Mouse (Mus musculus): ENCODE results near the gene Setd3. TPM values are rescaled to one million over a fixed set of nuclear protein-coding genes. Genes with fewer than 3 reads are reported as not detected.
"Not testable (repeated sequence)": the region's sequence is repeated elsewhere in the genome, so short reads cannot be mapped to it uniquely, and the experiment has no call there.

The Setd3 gene
- polyA plus RNA-seq, 1 experiment from 2014 or later, result 72.6 TPM

DNA sequence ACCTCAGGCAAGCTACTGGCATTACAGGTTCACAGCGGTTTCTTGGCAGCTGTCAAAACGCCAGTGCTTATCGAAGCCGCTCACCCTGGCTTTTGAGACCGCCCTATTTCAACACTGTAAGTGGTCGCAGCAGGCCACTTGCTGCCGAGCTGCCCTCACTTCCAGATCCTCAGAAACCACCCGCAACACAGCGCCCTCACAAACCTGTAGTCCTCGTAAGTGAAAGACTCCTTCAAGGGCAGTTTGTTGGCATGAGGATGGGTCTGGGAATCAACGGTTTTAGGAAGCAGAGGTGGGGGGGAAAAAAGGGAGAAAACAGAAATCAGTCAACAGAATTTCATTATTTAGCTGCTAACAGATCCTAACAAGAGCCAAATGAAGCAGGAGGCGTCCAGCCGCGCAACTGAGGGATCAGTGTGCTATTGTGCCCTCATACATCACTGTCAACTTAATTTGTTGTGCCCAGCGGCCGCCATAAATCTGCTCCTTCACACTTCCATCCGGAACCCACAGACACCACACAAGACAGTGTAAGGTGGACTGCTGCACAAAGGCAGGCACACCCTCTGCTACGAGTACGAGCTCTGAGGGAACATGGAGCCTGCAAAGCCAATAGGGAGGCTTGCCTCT, 60.1 kb downstream of the Setd3 start:
- peak; percentile 86 for DNase-seq (ENCODE audit: low spot score)
- peaks cover 24% of the 10 kb centered on the region; the same call in 1 of the 2 replicates for H3K4me1 ChIP-seq

DNA sequence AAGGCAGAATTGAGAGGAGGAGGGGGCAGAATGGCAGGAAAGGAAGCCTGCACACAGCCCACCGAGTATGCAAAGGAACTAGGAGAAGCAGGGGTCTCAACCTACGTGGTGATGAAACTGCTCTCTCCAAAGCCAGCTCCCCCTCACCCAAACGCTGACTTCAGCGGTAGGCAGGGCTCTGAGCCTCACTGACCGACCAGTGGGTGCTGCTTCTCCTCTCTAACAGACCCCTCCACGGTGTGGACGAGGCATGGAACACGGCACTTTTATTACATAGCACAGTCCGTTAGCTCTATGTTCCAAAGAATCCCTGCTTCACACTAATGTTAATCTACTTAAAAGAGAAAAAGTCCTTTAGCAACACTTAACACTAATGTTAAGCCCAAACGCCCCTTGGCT, 60.6 kb downstream of the Setd3 start:
- Histone ChIP-seq H3K4me1 (peaks cover 24% of the 10 kb centered on the region; the same call in 1 of the 2 replicates), H3K4me3 (0 out of 2 replicates have a peak overlapping the region, but pooled peaks have one; percentile 27), H3K27me3 (ENCODE audit: insufficient read depth, poor library complexity, severe bottlenecking) (no peaks in the 10 kb centered on the region), H3K27ac (0 out of 2 replicates have a peak overlapping the region, but pooled peaks have one; percentile 6), H3K9me3 (no peaks in the 10 kb centered on the region), H3K36me3 (peaks cover 19% of the 10 kb centered on the region)
- no peak for DNase-seq (ENCODE audit: low spot score)
- 55% methylated on average over 10 of the region's 10 CpGs for WGBS

More for the DNA sequence above, 60.1 kb downstream of the Setd3 start:
- WGBS, result 39% methylated on average over 19 of the region's 19 CpGs
- no peaks in the 10 kb centered on the region for H3K9me3 ChIP-seq
- H3K27ac ChIP-seq, result 0 out of 2 replicates have a peak overlapping the region, but pooled peaks have one; percentile 6
- H3K27me3 ChIP-seq (ENCODE audit: insufficient read depth, poor library complexity, severe bottlenecking), result no peaks in the 10 kb centered on the region
- 0 out of 2 replicates have a peak overlapping the region, but pooled peaks have one; percentile 27 for H3K4me3 ChIP-seq
- H3K36me3 ChIP-seq, result peaks cover 19% of the 10 kb centered on the region

DNA sequence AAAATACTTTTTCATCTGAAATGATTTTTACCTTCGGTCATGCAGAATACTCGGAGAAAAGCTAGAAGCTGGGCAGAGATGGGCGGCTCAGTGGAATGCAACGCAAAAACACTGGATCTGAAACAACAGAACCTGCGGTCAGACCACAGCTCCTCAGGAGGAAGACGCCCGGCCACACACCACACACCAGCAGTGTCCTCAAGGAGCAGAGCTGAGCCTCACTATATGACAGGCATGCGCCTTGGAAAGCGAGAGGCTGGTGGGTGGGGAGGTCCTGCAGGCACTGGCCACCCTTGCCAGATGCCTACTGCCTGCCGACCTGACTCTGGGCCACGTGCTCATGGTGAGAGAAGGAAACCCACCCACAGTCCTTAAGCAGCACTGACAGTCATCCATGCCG, 67.9 kb downstream of the Setd3 start:
- 89% methylated on average over 12 of the region's 12 CpGs for WGBS
- H3K9me3 ChIP-seq, result no peaks in the 10 kb centered on the region
- H3K4me3 ChIP-seq, result no peak overlapping the region
- H3K27ac ChIP-seq, result no peak overlapping the region
- H3K27me3 ChIP-seq (ENCODE audit: insufficient read depth, poor library complexity, severe bottlenecking), result no peaks in the 10 kb centered on the region
- peaks cover 48% of the 10 kb centered on the region for H3K36me3 ChIP-seq
- DNase-seq (ENCODE audit: low spot score), result no peak
- peaks cover 16% of the 10 kb centered on the region for H3K4me1 ChIP-seq

DNA sequence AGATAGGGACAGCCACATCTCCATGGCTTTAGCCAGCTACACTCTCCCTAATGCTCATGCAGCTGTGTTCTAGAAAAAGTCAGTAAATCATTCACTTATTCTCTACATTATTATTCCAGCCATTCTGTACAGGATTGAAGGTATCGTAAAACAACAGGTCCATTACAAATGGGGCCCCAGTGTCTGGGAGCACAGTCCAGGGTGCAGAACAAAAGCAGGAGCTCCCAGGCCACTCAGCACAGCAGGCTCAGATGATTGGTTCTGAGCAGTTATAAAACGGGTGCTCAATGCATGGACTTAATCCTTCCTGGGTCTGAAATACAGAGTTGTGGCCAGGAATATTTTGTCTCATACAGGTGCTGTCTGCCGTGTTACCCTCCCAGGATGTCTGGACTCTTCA, 68.4 kb downstream of the Setd3 start:
- Histone ChIP-seq H3K9me3 (no peaks in the 10 kb centered on the region), H3K4me1 (peaks cover 16% of the 10 kb centered on the region), H3K4me3 (no peak overlapping the region), H3K27me3 (ENCODE audit: insufficient read depth, poor library complexity, severe bottlenecking) (no peaks in the 10 kb centered on the region), H3K27ac (no peak overlapping the region), H3K36me3 (peaks cover 51% of the 10 kb centered on the region)
- no peak for DNase-seq (ENCODE audit: low spot score)
- 96% methylated on average over 3 of the region's 3 CpGs for WGBS

DNA sequence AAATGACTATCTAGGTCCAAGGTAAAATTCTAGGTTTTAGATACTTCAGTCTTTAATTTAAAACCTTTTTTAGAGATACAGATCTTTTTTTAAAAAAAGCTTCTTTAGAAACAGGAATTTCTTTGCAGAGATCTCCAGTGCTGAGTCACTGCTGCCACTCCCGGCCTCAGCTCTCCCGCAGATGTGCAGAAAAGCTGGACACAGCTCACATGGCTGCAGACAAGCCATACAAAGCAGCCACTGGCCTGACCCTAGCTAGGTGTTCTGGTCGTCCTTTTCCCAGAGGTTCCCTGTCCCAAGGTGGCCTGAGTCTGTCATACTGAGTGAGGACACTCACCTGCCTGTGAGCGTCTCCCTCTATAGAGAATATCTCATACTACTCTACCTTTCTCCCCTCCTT, 69.4 kb downstream of the Setd3 start:
- WGBS, result 71% methylated on average over 4 of the region's 4 CpGs
- Histone ChIP-seq H3K4me3 (no peak overlapping the region), H3K27me3 (ENCODE audit: insufficient read depth, poor library complexity, severe bottlenecking) (no peaks in the 10 kb centered on the region), H3K36me3 (peaks cover 52% of the 10 kb centered on the region), H3K9me3 (no peaks in the 10 kb centered on the region), H3K27ac (no peak overlapping the region), H3K4me1 (peaks cover 16% of the 10 kb centered on the region)
- no peak for DNase-seq (ENCODE audit: low spot score)

DNA sequence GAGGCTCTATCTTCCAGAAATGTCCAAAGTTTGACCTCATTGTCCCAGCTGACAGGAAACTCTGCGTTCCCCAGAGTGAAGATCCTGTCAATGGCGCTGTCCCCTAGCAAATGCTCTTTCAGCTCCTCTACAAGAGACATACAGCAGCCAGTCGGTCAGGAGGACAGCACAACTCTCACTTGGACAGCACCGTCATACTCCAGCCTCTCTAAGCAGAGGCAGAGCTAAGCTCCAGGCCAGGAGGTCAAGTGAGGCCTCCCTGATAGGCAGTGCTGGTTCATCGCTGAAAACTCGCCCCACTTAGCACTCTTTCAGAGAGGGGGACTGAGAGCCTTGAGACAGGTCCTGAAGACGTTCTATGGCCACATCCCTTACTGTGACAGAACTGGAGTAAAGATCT, 70.5 kb downstream of the Setd3 start:
- Histone ChIP-seq H3K4me1 (peaks cover 16% of the 10 kb centered on the region), H3K36me3 (peaks cover 47% of the 10 kb centered on the region)
- H3K4me3 ChIP-seq; DNase-seq (ENCODE audit: low spot score); H3K9me3 ChIP-seq; H3K27me3 ChIP-seq (ENCODE audit: insufficient read depth, poor library complexity, severe bottlenecking); H3K27ac ChIP-seq: not testable (repeated sequence)
- 51% methylated on average over 7 of the region's 7 CpGs for WGBS

DNA sequence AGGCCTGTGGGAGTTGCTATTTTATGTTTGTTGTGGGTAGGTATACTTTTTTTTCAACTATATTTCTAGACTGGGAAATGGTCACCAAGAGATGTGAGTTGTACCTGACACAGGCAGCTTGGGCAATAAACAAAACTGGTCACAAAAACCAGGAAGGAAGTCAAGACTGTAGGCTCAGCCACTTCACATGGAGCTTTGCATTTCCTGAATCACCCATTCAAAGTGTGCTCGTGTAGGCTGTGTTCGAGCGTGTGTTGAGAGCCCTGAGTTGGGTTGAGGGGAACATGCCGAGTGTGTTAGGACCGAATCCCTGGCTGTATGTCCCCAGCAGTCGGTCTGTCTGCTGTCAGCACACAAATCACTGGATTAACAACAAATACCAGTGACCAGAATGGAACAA, 75.8 kb downstream of the Setd3 start:
- Histone ChIP-seq H3K4me1 (peaks cover 11% of the 10 kb centered on the region; the same call in 1 of the 2 replicates), H3K27me3 (ENCODE audit: insufficient read depth, poor library complexity, severe bottlenecking) (peaks cover 4% of the 10 kb centered on the region; the same call in 1 of the 2 replicates), H3K36me3 (peaks cover 22% of the 10 kb centered on the region), H3K27ac (no peak overlapping the region), H3K4me3 (no peak overlapping the region), H3K9me3 (no peaks in the 10 kb centered on the region)
- WGBS, result 61% methylated on average over 6 of the region's 6 CpGs
- DNase-seq (ENCODE audit: low spot score), result peak; percentile 31

DNA sequence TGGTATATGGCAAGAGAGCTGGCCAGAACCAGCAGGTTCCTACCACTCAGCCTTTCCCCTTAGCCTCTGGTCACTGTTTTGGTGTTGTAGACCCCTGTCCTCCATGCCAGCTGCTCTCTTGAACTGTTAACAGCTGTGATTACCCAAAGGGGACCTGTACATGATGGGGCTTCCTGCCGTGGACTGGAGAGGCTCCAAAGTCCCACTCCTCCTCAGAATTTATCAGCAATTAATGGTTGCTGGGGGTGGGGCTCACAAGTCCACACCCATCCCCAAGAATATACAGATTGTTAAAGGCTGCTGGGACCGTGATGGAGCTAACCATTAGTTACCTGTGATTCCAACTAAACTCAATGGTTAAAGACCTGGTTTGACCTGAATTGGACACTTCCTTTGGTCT, 77.0 kb downstream of the Setd3 start:
- peak; percentile 59 for DNase-seq (ENCODE audit: low spot score)
- Histone ChIP-seq H3K36me3 (peaks cover 13% of the 10 kb centered on the region), H3K27ac (no peak overlapping the region), H3K4me3 (no peak overlapping the region), H3K9me3 (no peaks in the 10 kb centered on the region), H3K27me3 (ENCODE audit: insufficient read depth, poor library complexity, severe bottlenecking) (peaks cover 10% of the 10 kb centered on the region; the same call in 1 of the 2 replicates), H3K4me1 (peaks cover 14% of the 10 kb centered on the region; the same call in 1 of the 2 replicates)
- 66% methylated on average over 2 of the region's 2 CpGs for WGBS

DNA sequence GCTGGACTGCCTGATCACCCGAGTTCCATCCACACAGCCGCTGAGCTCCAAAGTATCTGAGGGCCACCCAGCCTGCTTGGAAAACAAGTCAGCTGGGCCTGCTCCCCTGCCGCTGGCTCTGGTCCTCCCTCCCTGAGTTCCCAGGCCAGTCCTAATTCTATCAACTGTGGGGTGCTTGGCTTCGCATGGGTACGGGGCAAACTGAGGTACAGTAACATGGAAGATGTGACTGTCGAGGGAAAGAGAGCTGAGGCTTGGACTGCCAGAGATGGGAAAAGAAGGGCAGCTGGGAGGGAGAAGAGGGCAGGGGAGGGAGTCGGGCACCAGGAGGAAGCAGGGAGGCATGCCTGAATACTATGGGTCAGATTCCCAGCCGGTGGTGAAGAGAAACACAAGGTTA, 78.9 kb downstream of the Setd3 start:
- Histone ChIP-seq H3K9me3 (no peaks in the 10 kb centered on the region), H3K36me3 (no peaks in the 10 kb centered on the region), H3K27me3 (ENCODE audit: insufficient read depth, poor library complexity, severe bottlenecking) (peaks cover 10% of the 10 kb centered on the region; the same call in 1 of the 2 replicates), H3K4me1 (peaks cover 14% of the 10 kb centered on the region; the same call in 1 of the 2 replicates), H3K4me3 (no peak overlapping the region), H3K27ac (no peak overlapping the region)
- DNase-seq (ENCODE audit: low spot score), result peak; percentile 71
- 75% methylated on average over 8 of the region's 8 CpGs for WGBS

DNA sequence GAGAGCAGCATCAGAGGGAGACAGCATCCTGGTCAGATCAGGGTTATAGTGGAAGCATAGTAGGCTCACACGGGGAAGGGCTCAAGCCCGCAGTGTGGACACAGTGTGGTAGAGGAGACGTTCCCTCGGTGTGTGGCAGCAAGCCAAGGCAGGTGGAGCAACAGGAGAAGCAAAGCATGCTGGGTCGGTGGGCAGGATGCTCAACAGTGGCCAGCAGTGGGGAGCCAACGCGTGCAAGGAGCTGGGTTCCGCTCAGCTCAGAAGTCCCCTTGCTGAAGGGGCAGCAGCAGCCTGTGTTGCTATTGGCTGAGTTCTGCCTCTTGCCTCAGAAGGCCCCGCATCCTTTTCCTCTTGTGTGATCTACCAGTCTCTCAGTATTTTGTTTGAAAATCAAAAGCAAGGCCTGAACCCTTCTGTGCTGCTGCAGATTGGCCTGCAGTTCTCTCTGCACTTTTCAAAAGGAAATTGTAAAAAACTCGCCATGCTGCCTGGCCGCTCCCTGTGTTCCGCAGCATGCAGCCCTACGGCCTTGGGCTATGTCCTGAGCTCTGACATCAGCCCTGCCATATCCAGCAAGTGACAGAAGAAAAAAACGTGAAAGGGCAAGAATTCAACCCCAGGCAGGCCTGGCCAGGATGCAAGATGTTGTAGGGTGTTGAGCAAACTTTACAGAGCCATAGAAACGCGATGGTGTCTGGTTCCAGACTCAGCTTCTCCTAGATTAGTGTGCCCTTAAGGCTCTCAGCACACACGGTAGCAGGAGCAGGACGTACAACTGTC, 80.7 kb downstream of the Setd3 start:
- no peaks in the 10 kb centered on the region for H3K9me3 ChIP-seq
- H3K27ac ChIP-seq, result no peak overlapping the region
- peaks cover 10% of the 10 kb centered on the region; the same call in 1 of the 2 replicates for H3K27me3 ChIP-seq (ENCODE audit: insufficient read depth, poor library complexity, severe bottlenecking)
- H3K4me3 ChIP-seq, result no peak overlapping the region
- peaks cover 14% of the 10 kb centered on the region; the same call in 1 of the 2 replicates for H3K4me1 ChIP-seq
- no peaks in the 10 kb centered on the region for H3K36me3 ChIP-seq
- DNase-seq (ENCODE audit: low spot score), result peak; percentile 73
- WGBS, result 67% methylated on average over 18 of the region's 18 CpGs

DNA sequence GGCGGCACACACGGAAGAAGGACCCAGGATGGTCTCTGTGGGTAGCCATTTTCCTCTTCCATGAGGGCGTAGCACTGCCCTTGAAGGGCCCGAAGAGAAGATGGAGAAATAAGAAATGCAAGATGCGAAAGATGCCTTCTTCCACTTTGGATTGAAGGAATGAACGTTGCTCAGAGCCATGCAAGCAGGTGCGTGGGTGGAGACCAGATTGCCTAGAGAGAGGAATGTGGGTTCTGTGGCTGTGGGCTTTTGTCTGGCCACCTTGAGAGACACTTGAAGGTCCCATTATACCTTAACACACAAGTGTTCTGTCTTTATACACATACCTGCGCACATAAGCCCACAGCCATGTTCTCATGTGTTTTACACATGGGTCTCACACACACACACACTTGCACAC, 81.5 kb downstream of the Setd3 start:
- no peaks in the 10 kb centered on the region for H3K9me3 ChIP-seq
- no peak overlapping the region for H3K27ac ChIP-seq
- no peaks in the 10 kb centered on the region for H3K36me3 ChIP-seq
- no peak overlapping the region for H3K4me3 ChIP-seq
- DNase-seq (ENCODE audit: low spot score), result no peak
- H3K27me3 ChIP-seq (ENCODE audit: insufficient read depth, poor library complexity, severe bottlenecking), result peaks cover 10% of the 10 kb centered on the region; the same call in 1 of the 2 replicates
- WGBS, result 87% methylated on average over 8 of the region's 8 CpGs
- peaks cover 14% of the 10 kb centered on the region; the same call in 1 of the 2 replicates for H3K4me1 ChIP-seq

DNA sequence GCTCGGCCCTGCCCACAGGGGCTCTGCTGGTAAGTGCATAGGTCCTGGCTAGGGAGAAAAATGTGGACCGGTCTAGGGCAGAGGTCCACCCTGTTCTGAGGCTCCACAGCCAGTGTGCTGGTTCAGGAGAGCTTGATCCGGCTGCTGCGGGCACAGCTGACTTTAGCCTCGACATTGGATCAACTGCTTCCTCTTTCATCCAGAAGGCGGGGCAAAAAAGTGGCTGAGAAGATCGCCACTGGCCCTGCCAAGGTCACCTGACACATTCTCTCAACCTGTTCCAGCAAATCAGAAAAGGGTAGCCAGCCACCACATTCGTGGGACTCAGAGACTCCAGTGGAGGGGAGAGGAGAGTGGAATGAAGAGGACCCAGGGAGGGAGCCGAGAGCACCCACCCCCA, 90.9 kb downstream of the Setd3 start:
- H3K4me1 ChIP-seq, result peaks cover 21% of the 10 kb centered on the region
- H3K36me3 ChIP-seq, result no peaks in the 10 kb centered on the region
- WGBS, result 75% methylated on average over 9 of the region's 9 CpGs
- no peak overlapping the region for H3K4me3 ChIP-seq
- no peaks in the 10 kb centered on the region for H3K27me3 ChIP-seq (ENCODE audit: insufficient read depth, poor library complexity, severe bottlenecking)
- H3K9me3 ChIP-seq, result no peaks in the 10 kb centered on the region
- no peak for DNase-seq (ENCODE audit: low spot score)
- H3K27ac ChIP-seq, result 0 out of 2 replicates have a peak overlapping the region, but pooled peaks have one; percentile 22

DNA sequence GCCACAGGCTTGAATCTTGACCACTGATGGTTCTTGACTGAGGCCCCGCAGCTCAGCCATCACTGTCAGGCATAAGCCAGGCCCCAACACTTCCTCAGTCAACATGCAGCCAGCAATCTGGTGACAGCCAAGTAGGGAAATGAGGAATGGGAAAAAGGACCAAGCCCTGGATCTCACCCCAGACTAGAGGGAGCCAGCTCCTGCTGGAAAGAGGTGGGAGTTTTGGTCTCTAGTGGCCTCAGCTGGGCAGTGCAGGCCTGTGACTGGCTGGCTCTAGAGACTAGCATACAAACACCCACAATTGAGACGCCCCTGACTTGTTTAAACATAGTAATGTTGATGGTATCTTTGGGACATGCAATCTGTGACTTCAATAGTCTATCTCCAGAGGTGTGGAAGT, 91.6 kb downstream of the Setd3 start:
- no peaks in the 10 kb centered on the region for H3K9me3 ChIP-seq
- no peaks in the 10 kb centered on the region for H3K36me3 ChIP-seq
- H3K4me3 ChIP-seq, result no peak overlapping the region
- no peaks in the 10 kb centered on the region for H3K27me3 ChIP-seq (ENCODE audit: insufficient read depth, poor library complexity, severe bottlenecking)
- WGBS, result 70% methylated on average over 2 of the region's 2 CpGs
- peaks cover 21% of the 10 kb centered on the region for H3K4me1 ChIP-seq
- no peak for DNase-seq (ENCODE audit: low spot score)
- peak overlapping the region; percentile 22; the same call in 1 of the 2 replicates for H3K27ac ChIP-seq
